Mouse (Mus musculus): Measurements from ENCODE around the gene Ankrd23. TPM values are rescaled to one million over a fixed set of nuclear protein-coding genes. Genes with fewer than 3 reads are reported as not detected.

Ankrd23 gene
- total and polyA plus RNA-seq, 2 experiments from 2014 or later: 5.3 to 9.8 TPM

- H3K9ac ChIP-seq: no peak overlapping the region
- H3K4me2 ChIP-seq (ENCODE audit: low read depth): no peak overlapping the region
- TF ChIP-seq CTCF (IDR thresholded peaks at IDR 0.05; ENCODE audit: low read depth): no peak
- no peak overlapping the region for H3K4me3 ChIP-seq (ENCODE audit: low read depth, low read length)
- 87% methylated on average over 11 of the region's 11 CpGs for WGBS
- ATAC-seq (no peak), DNase-seq (no peak)
- no peaks in the 10 kb centered on the region for H3K9me3 ChIP-seq (ENCODE audit: low read length)
- H3K27ac ChIP-seq (ENCODE audit: low read depth, low read length): no peak overlapping the region
- no peaks in the 10 kb centered on the region for H3K27me3 ChIP-seq (ENCODE audit: insufficient read depth, low read length)
- peaks cover 66% of the 10 kb centered on the region for H3K36me3 ChIP-seq (ENCODE audit: insufficient read depth)
- H3K4me1 ChIP-seq (ENCODE audit: insufficient read depth): peaks cover 4% of the 10 kb centered on the region
Measured at GRCm38 (mm10) chr1:36519626-36520025, 17.1 kb downstream of the Ankrd23 start.

- peaks cover 54% of the 10 kb centered on the region for H3K36me3 ChIP-seq (ENCODE audit: insufficient read depth)
Measured at GRCm38 (mm10) chr1:36518259-36518658, 18.4 kb downstream of the Ankrd23 start.

GRCm38 (mm10) chr1:36513718-36514117 is 23.0 kb downstream of the Ankrd23 start:
- Histone ChIP-seq H3K36me3 (ENCODE audit: insufficient read depth) (peaks cover 9% of the 10 kb centered on the region; the same call in 1 of the 2 replicates), H3K4me3 (ENCODE audit: low read depth, low read length) (peak overlapping the region; percentile 90), H3K4me1 (ENCODE audit: insufficient read depth) (peaks cover 14% of the 10 kb centered on the region), H3K27ac (ENCODE audit: low read depth, low read length) (no peak overlapping the region), H3K4me2 (ENCODE audit: low read depth) (peak overlapping the region; percentile 89), H3K9ac (no peak overlapping the region), H3K27me3 (ENCODE audit: insufficient read depth, low read length) (no peaks in the 10 kb centered on the region), H3K9me3 (ENCODE audit: low read length) (no peaks in the 10 kb centered on the region)
- ATAC-seq (no peak), DNase-seq (no peak)
- WGBS: 24% methylated on average over 2 of the region's 2 CpGs
- TF ChIP-seq CTCF (IDR thresholded peaks at IDR 0.05; ENCODE audit: low read depth): peak; percentile 67

More at GRCm38 (mm10) chr1:36518259-36518658, 18.4 kb downstream of the Ankrd23 start:
- no peak for TF ChIP-seq CTCF (IDR thresholded peaks at IDR 0.05; ENCODE audit: low read depth)
- H3K27me3 ChIP-seq (ENCODE audit: insufficient read depth, low read length): no peaks in the 10 kb centered on the region
- no peak overlapping the region for H3K27ac ChIP-seq (ENCODE audit: low read depth, low read length)
- no peak overlapping the region for H3K4me3 ChIP-seq (ENCODE audit: low read depth, low read length)
- no peak for DNase-seq
- ATAC-seq: no peak
- WGBS: 67% methylated on average over 3 of the region's 3 CpGs
- H3K4me1 ChIP-seq (ENCODE audit: insufficient read depth): peaks cover 14% of the 10 kb centered on the region
- H3K9ac ChIP-seq: no peak overlapping the region
- no peaks in the 10 kb centered on the region for H3K9me3 ChIP-seq (ENCODE audit: low read length)
- no peak overlapping the region for H3K4me2 ChIP-seq (ENCODE audit: low read depth)

DNA sequence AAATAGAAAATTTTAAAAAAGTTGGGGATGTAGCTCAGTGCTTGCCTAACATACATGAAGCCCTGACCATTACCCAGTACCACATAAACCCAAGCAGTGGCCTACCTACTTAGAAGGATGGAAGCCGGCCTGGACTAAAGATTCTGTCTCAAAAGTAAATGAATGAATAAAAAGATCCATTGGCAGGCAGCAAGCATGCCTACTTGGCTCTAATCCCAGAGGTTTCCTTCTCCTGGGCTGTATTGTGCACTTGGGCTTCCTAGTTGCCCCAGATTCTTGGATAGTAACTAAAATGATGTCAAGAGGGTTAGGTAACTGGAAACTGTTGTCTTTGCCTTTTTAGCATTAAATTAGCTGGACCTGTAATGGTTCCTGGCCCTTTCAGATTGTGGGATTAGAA is 23.4 kb downstream of the Ankrd23 start:
- DNase-seq (peak; percentile 33), ATAC-seq (no peak)
- H3K4me3 ChIP-seq (ENCODE audit: low read depth, low read length): peak overlapping the region; percentile 90
- 3% methylated on average over 1 of the region's 1 CpGs for WGBS
- H3K27me3 ChIP-seq (ENCODE audit: insufficient read depth, low read length): no peaks in the 10 kb centered on the region
- H3K9ac ChIP-seq: peak overlapping the region; percentile 92; the same call in 1 of the 2 replicates
- peaks cover 5% of the 10 kb centered on the region; the same call in 1 of the 2 replicates for H3K36me3 ChIP-seq (ENCODE audit: insufficient read depth)
- H3K9me3 ChIP-seq (ENCODE audit: low read length): no peaks in the 10 kb centered on the region
- H3K4me1 ChIP-seq (ENCODE audit: insufficient read depth): peaks cover 14% of the 10 kb centered on the region
- H3K27ac ChIP-seq (ENCODE audit: low read depth, low read length): no peak overlapping the region
- H3K4me2 ChIP-seq (ENCODE audit: low read depth): peak overlapping the region; percentile 89
- no peak for TF ChIP-seq CTCF (IDR thresholded peaks at IDR 0.05; ENCODE audit: low read depth)

DNA sequence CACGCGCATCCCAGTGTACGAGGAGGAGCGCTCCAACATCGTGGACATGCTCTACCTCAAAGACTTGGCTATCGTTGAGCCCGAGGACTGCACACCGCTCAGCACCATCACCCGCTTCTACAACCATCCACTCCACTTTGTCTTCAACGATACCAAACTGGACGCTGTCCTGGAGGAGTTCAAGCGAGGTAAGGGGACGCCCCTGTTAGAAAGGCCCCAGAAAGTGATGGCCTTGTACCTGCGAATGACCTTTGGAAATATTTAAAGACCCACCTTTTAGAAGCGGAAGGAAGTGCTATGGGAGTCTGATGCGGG is 23.8 kb downstream of the Ankrd23 start:
- DNase-seq: peak; percentile 27
- peak overlapping the region; percentile 90 for H3K4me3 ChIP-seq (ENCODE audit: low read depth, low read length)
- H3K36me3 ChIP-seq (ENCODE audit: insufficient read depth): peaks cover 2% of the 10 kb centered on the region; the same call in 1 of the 2 replicates
- H3K27ac ChIP-seq (ENCODE audit: low read depth, low read length): peak overlapping the region; percentile 97
- H3K27me3 ChIP-seq (ENCODE audit: insufficient read depth, low read length): no peaks in the 10 kb centered on the region
- under 1% methylated on average over 16 of the region's 16 CpGs for WGBS
- peak overlapping the region; percentile 92 for H3K9ac ChIP-seq
- H3K9me3 ChIP-seq (ENCODE audit: low read length): no peaks in the 10 kb centered on the region
- TF ChIP-seq CTCF (IDR thresholded peaks at IDR 0.05; ENCODE audit: low read depth): no peak
- H3K4me2 ChIP-seq (ENCODE audit: low read depth): peak overlapping the region; percentile 89
- ATAC-seq: no peak
- H3K4me1 ChIP-seq (ENCODE audit: insufficient read depth): peaks cover 14% of the 10 kb centered on the region

- peak; percentile 43 for DNase-seq
- H3K4me3 ChIP-seq (ENCODE audit: low read depth, low read length): peak overlapping the region; percentile 90
- no peaks in the 10 kb centered on the region for H3K9me3 ChIP-seq (ENCODE audit: low read length)
- peak; percentile 79 for ATAC-seq
- H3K27me3 ChIP-seq (ENCODE audit: insufficient read depth, low read length): no peaks in the 10 kb centered on the region
- H3K27ac ChIP-seq (ENCODE audit: low read depth, low read length): peak overlapping the region; percentile 97
- TF ChIP-seq CTCF (IDR thresholded peaks at IDR 0.05; ENCODE audit: low read depth): no peak
- WGBS: 1% methylated on average over 110 of the region's 126 CpGs
- H3K4me1 ChIP-seq (ENCODE audit: insufficient read depth): peaks cover 14% of the 10 kb centered on the region
- peak overlapping the region; percentile 92 for H3K9ac ChIP-seq
- H3K4me2 ChIP-seq (ENCODE audit: low read depth): peak overlapping the region; percentile 89
- peaks cover 2% of the 10 kb centered on the region; the same call in 1 of the 2 replicates for H3K36me3 ChIP-seq (ENCODE audit: insufficient read depth)
Measured at GRCm38 (mm10) chr1:36512089-36512965, 24.4 kb downstream of the Ankrd23 start.
